ENCODE assay signal across 8 mouse cellular contexts in the genomic region with DNA sequence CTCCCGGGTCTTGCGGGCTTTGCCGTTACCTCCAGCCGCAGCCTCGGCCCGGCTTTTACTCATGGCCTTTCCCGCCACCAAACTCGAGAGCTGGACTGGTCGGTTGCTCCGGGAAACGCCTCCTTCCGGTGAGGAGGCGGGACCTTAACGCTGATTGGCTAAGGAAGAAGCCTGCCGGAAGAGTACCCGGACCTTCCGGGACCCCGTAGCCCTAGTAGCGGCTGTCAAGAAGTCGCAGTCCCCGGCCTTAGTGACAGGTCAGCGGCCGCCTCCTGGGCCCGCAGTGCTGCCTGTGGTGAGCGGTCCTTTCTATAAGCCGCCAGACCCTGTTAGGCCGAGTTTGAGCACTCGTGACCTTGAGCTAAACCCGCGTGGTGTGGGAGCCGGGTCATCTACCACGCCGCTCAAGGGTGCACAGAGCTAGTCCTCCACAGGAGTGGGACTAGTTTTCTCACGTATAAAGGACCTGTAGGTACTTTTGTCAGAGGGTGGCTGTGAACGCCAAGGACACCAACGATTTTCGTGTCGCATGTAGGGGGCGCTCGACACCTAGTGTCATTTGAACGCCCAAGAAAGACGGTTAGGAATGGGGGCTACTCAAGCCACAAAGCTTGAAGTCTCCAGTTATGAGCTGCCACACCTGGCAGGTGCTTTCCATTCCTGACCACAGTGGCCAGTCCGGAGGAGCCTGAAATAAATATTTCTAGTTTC. TPM values are rescaled to one million over a fixed set of nuclear protein-coding genes. Genes with fewer than 3 reads are reported as not detected.
DNase-seq lines count a peak whose midpoint lies in the region.

A gene (minus strand): TSS at position 123 of the 711 bp plus-strand sequence.

- peak; percentile 96 to 98 for DNase-seq in adrenal gland, adult (ENCODE audit: inconsistent age in 2 of 2, low spot score in 1 of 2)
- DNase-seq in embryo, embryonic 10 days (ENCODE audit: low spot score) = peak; percentile 98
- DNase-seq in gastrocnemius, postnatal 10 days = peak; percentile 91
- DNase-seq in induced T-regulatory cell, adult 2 months (ENCODE audit: low read depth) = peak; percentile 96
- peak; percentile 83 to 95 for DNase-seq in left cerebral cortex, adult 9 months (ENCODE audit: low spot score in 2 of 2)
- DNase-seq in right cerebral cortex, adult 2 months (ENCODE audit: low spot score in 2 of 2) = peak; percentile 96 to 98
- DNase-seq in urinary bladder, postnatal 10 days (ENCODE audit: low spot score) = peak; percentile 64

- H3K4me1 ChIP-seq in megakaryocyte, embryonic 14.5 days = peaks cover 34% of the 10 kb centered on the region

- peaks cover 81% of the 10 kb centered on the region for H3K36me3 ChIP-seq in megakaryocyte, embryonic 14.5 days (replicated peaks; ENCODE audit: low read length)

- H3K4me3 ChIP-seq in megakaryocyte, embryonic 14.5 days (replicated peaks) = peak within 1 kb of the TSS; percentile 97

- H3K27me3 ChIP-seq in megakaryocyte, embryonic 14.5 days (replicated peaks) = no peaks in the 10 kb centered on the region

- no peaks in the 10 kb centered on the region for H3K9me3 ChIP-seq in megakaryocyte, embryonic 14.5 days

RNA-seq across cellular contexts. Expression of the gene that starts here (rescaled TPM):
- total RNA-seq in gastrocnemius, postnatal 10 days (2021) = 1 to 10 TPM; 2.8 to 4.0 TPM
- 10.4 TPM in 1 of 2 replicates, not detected in the other for polyA plus RNA-seq in megakaryocyte, embryonic 14.5 days (2012; ENCODE audit: insufficient read depth, low replicate concordance)

Comparison
In these comparisons a context has a peak if more than half of its experiments do, and no peak if none do; other contexts are left out.
1. Peak in every context shown above with its lines: DNase-seq and H3K4me3 ChIP-seq.